In genomic region chr6:72566044-72566443, GRCm38 (mm10) we compare ENCODE assay signal across 7 mouse cellular contexts. TPM values are rescaled to one million over a fixed set of nuclear protein-coding genes. Genes with fewer than 3 reads are reported as not detected.
A peak's percentile ranks its signal among the peaks of the same experiment; 100 is the strongest.
DNase-seq lines count a peak whose midpoint lies in the region; ATAC-seq lines count a peak whose summit lies in the region.

No protein-coding gene starts in this region.

- H3K4me3 ChIP-seq in intestine, embryonic 16.5 days (ENCODE audit: low read length): no peak overlapping the region
- H3K4me3 ChIP-seq in midbrain, embryonic 12.5 days: no peak overlapping the region

- no peaks in the 10 kb centered on the region for H3K9me3 ChIP-seq in intestine, embryonic 16.5 days (ENCODE audit: control insufficient read depth, low read length)
- H3K9me3 ChIP-seq in midbrain, embryonic 12.5 days: no peaks in the 10 kb centered on the region

- ATAC-seq in intestine, embryonic 16.5 days: peak; percentile 83
- peak; percentile 80 for ATAC-seq in midbrain, embryonic 12.5 days (ENCODE audit: low FRiP score, low read depth)

- no peak overlapping the region for H3K27ac ChIP-seq in intestine, embryonic 16.5 days (ENCODE audit: low read length)
- no peak overlapping the region for H3K27ac ChIP-seq in midbrain, embryonic 12.5 days (replicated peaks)

- no peaks in the 10 kb centered on the region for H3K27me3 ChIP-seq in intestine, embryonic 16.5 days (replicated peaks; ENCODE audit: control insufficient read depth, insufficient read depth, low read length)
- no peaks in the 10 kb centered on the region for H3K27me3 ChIP-seq in midbrain, embryonic 12.5 days

- peak overlapping the region; percentile 7; the same call in 1 of the 2 replicates for H3K4me2 ChIP-seq in intestine, embryonic 16.5 days (ENCODE audit: low read depth, low read length)
- H3K4me2 ChIP-seq in midbrain, embryonic 12.5 days (replicated peaks): 0 out of 2 replicates have a peak overlapping the region, but pooled peaks have one; percentile 4

- intact Hi-C loops in left cerebral cortex, postnatal 36 days (cut with DNase I): loop anchor here (1.0 to 2.0 kb wide), 2 partner anchors 32 to 137 kb away; no protein-coding TSS in a partner anchor

- WGBS in intestine, embryonic 16.5 days: 5% methylated on average over 4 of the region's 4 CpGs
- 4% methylated on average over 4 of the region's 4 CpGs for WGBS in midbrain, embryonic 12.5 days

- peak overlapping the region; percentile 25; the same call in 1 of the 2 replicates for H3K9ac ChIP-seq in intestine, embryonic 16.5 days (ENCODE audit: low read depth, low read length)
- no peak overlapping the region for H3K9ac ChIP-seq in midbrain, embryonic 12.5 days (replicated peaks)

- DNase-seq in adrenal gland, adult 18-20 months (ENCODE audit: low spot score in 2 of 2): peak; percentile 84 to 87
- peak; percentile 94 for DNase-seq in embryo, embryonic 10.5 days (ENCODE audit: low spot score)
- DNase-seq in gastrocnemius, postnatal 25 days: peak; percentile 68
- DNase-seq in left cerebral cortex, postnatal 36 days (ENCODE audit: low spot score in 2 of 2): peak; percentile 73 to 86
- peak; percentile 74 for DNase-seq in skeletal muscle tissue, adult 2 months (ENCODE audit: low read depth, low spot score)

- peaks cover 6% of the 10 kb centered on the region for H3K4me1 ChIP-seq in intestine, embryonic 16.5 days (ENCODE audit: control insufficient read depth, insufficient read depth, low read length)
- H3K4me1 ChIP-seq in midbrain, embryonic 12.5 days: 0 out of 2 replicates have a peak, but pooled peaks cover 7% of the 10 kb centered on the region

- no peaks in the 10 kb centered on the region; the same call in 1 of the 2 replicates for H3K36me3 ChIP-seq in intestine, embryonic 16.5 days (ENCODE audit: control insufficient read depth, insufficient read depth, low read length)
- peaks cover 8% of the 10 kb centered on the region; the same call in 1 of the 2 replicates for H3K36me3 ChIP-seq in midbrain, embryonic 12.5 days

RNA-seq across cellular contexts. Expression of gene Capg, which starts 21.9 kb away (rescaled TPM):
- total RNA-seq in adrenal gland, adult 18-20 months (2021): 10 to 100 TPM; 43.1 to 57.0 TPM
- 10 to 100 TPM in 1 of 2 experiments, 1 to 10 TPM in 1; 8.1 to 10.5 TPM for total RNA-seq in gastrocnemius, postnatal 25 days (2021)
- polyA plus RNA-seq in intestine, embryonic 16.5 days (2015; fragmentation: Nextera tagmentation; extraction: Ambion mirVana): 33.1 and 35.2 TPM in 2 replicates
- total RNA-seq in left cerebral cortex, postnatal 36 days (2021): 1 to 10 TPM; 2.2 to 3.1 TPM
- 5.8 and 6.1 TPM in 2 replicates for polyA plus RNA-seq in midbrain, embryonic 12.5 days (2016; fragmentation: Nextera tagmentation; extraction: Ambion mirVana)

RNA-seq across cellular contexts. Expression of gene Elmod3, which starts 32.2 kb away (rescaled TPM):
- total RNA-seq in adrenal gland, adult 18-20 months (2021): 10 to 100 TPM; 10.9 to 13.5 TPM
- total RNA-seq in gastrocnemius, postnatal 25 days (2021): 1 to 10 TPM; 8.6 to 9.3 TPM
- 15.6 and 15.8 TPM in 2 replicates for polyA plus RNA-seq in intestine, embryonic 16.5 days (2015; fragmentation: Nextera tagmentation; extraction: Ambion mirVana)
- total RNA-seq in left cerebral cortex, postnatal 36 days (2021): 10 to 100 TPM; 19.7 to 19.9 TPM
- 14.3 and 18.3 TPM in 2 replicates for polyA plus RNA-seq in midbrain, embryonic 12.5 days (2016; fragmentation: Nextera tagmentation; extraction: Ambion mirVana)

RNA-seq across cellular contexts. Expression of gene Retsat, which starts 32.2 kb away (rescaled TPM):
- 100 to 1,000 TPM; 332 to 343 TPM for total RNA-seq in adrenal gland, adult 18-20 months (2021)
- total RNA-seq in gastrocnemius, postnatal 25 days (2021): 10 to 100 TPM; 55.9 to 73.4 TPM
- 41.1 and 44.0 TPM in 2 replicates for polyA plus RNA-seq in intestine, embryonic 16.5 days (2015; fragmentation: Nextera tagmentation; extraction: Ambion mirVana)
- 10 to 100 TPM; 52.2 to 53.9 TPM for total RNA-seq in left cerebral cortex, postnatal 36 days (2021)
- 4.4 and 6.9 TPM in 2 replicates for polyA plus RNA-seq in midbrain, embryonic 12.5 days (2016; fragmentation: Nextera tagmentation; extraction: Ambion mirVana)

RNA-seq across cellular contexts. Expression of gene Sh2d6, which starts 44.5 kb away (rescaled TPM):
- total RNA-seq in adrenal gland, adult 18-20 months (2021): under 1 TPM; 0.26 to 0.27 TPM
- 1 to 10 TPM in 1 of 2 experiments, under 1 TPM in 1; 1.00 to 1.3 TPM for total RNA-seq in gastrocnemius, postnatal 25 days (2021)
- polyA plus RNA-seq in intestine, embryonic 16.5 days (2015; fragmentation: Nextera tagmentation; extraction: Ambion mirVana): 0.32 and 0.42 TPM in 2 replicates
- total RNA-seq in left cerebral cortex, postnatal 36 days (2021): under 1 TPM; 0.54 to 0.72 TPM
- polyA plus RNA-seq in midbrain, embryonic 12.5 days (2016; fragmentation: Nextera tagmentation; extraction: Ambion mirVana): 0.63 and 0.97 TPM in 2 replicates

RNA-seq across cellular contexts. Expression of gene Tgoln1, which starts 50.8 kb away (rescaled TPM):
- 100 to 1,000 TPM; 241 to 257 TPM for total RNA-seq in adrenal gland, adult 18-20 months (2021)
- 10 to 100 TPM; 20.6 to 22.9 TPM for total RNA-seq in gastrocnemius, postnatal 25 days (2021)
- polyA plus RNA-seq in intestine, embryonic 16.5 days (2015; fragmentation: Nextera tagmentation; extraction: Ambion mirVana): 48.8 and 57.5 TPM in 2 replicates
- total RNA-seq in left cerebral cortex, postnatal 36 days (2021): 10 to 100 TPM; 89.0 to 89.3 TPM
- polyA plus RNA-seq in midbrain, embryonic 12.5 days (2016; fragmentation: Nextera tagmentation; extraction: Ambion mirVana): 38.6 and 39.2 TPM in 2 replicates

Comparison
In these comparisons a context has a peak if more than half of its experiments do, and no peak if none do; other contexts are left out.
1. RNA of gene Retsat, which starts 32.2 kb away (total RNA-seq): 332 to 343 TPM in adrenal gland, adult 18-20 months; 55.9 to 73.4 TPM in gastrocnemius, postnatal 25 days and 52.2 to 53.9 TPM in left cerebral cortex, postnatal 36 days; every median in the first group is over 4 times any median in the second.
2. Peak in every context shown above with its lines, with median percentiles within 50 percentile points of each other: DNase-seq.